Mouse (Mus musculus): ENCODE data around the gene Soat1.
"Not testable (repeated sequence)": the region's sequence is repeated elsewhere in the genome, so short reads cannot be mapped to it uniquely, and the experiment has no call there.

Gene Soat1

DNA sequence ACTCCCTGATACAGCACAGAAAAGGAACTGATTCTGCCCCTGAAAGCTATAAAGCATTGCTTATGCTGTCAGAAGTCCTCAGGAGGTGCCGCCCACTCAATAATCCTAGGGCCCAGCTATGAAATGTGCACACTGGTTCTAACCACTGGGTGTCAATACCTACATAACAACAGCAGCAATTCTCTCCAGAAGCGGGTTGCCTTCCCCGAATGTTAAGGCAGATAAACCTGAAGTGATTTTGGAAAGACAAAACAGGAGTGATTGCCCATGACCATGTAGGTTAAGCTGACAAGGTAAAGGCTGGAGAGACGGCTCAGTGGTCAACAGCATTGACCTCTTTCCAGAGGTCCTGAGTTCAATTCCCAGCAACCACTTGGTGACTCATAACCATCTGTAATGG is 48.4 kb downstream of the Soat1 start:
- DNase-seq (ENCODE audit: low read depth, low spot score), result peak; percentile 17

DNA sequence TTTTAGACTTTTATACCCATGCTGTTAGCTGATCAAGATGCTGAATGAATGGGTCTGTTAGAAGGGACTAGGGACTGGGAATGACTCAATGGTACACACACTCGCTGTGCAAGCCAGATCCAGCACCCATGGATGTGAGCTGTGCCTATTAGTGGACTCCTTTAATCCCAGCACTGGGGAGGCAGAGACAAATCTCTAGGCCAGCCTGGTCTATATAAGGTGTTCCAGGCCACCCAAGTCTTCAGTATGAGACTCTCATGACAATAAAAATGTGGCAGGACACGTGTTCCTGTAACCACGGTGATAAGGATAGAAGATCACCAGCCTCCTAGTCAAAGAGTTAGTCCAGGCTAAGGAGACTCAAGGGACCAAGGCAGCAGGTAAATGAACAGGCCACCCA is 50.1 kb downstream of the Soat1 start:
- no peak for DNase-seq (ENCODE audit: low read depth, low spot score)

DNA sequence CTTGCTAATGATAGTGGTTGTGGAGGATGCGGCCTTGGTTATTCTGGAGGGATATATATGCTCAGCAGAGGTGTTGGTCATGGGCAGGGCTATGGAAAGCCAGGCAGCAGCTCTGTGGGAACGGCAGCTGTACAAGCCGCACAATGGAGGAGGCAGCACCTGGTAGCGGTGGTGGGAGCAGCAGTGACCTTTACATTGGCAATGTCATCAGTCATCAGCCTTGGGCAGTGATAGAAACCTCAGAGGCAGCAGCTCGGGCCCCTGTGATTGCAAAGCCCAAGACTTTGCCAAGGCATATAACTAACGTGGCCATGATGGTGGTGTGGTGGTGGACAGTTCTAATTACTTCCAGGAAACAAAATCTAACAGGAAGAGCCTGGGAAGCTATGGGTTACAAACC is 50.6 kb downstream of the Soat1 start:
- DNase-seq (ENCODE audit: low read depth, low spot score), result no peak

DNA sequence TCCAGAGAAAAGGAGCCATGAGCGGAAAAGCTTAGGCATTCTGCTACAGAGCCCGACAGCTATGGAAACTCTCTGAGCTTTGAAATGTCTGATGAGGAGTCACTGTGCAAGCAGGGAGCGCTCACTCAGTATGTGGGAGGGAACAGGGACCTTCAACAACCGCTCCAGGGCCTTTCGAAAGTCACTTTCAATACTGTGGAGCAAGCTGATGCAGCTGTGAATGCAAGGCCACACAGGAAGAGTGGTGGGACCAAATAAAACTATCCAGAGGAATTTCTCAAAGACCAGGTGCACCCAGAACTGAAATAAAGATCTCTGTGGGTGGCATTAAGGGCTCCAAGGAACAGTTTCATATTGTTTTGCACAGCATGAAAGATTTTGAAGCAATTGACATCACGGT is 51.3 kb downstream of the Soat1 start:
- no peak for DNase-seq (ENCODE audit: low read depth, low spot score)

DNA sequence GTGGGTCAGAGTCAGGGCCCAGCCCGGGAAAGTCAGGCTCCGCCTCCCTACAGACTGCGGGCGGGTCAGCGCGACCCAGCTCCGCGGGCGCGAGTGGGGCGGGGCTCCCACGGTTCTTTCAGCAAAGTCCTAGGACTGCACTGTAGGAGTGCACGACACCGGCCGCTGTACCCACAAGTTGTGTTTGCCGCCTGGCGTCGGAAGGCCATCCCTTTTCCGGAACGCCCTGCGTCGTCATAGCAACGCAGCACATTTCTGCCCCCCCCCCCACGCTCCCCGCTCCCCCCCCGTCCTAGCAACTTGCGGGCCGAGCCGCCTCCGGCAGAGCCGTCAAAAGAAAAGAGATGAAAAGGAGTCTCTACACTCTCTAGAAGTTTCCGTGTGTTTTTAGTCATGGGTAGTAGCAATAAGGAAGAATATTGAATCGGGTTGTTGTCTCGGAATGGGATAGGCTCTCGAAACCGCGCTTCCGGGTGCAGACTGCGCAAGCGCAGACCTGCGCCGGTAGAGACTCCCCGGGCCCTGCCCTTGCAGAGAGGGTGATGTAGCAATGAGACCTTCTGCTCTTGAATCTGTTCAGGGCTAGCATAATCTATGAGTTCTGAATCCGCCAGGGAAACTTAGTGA is 53.3 kb downstream of the Soat1 start, which contains the start of gene Axdnd1:
Gene Axdnd1 (minus strand): TSS at position 489 of the 627 bp plus-strand sequence.
- DNase-seq (ENCODE audit: low read depth, low spot score), result peak; percentile 92

DNA sequence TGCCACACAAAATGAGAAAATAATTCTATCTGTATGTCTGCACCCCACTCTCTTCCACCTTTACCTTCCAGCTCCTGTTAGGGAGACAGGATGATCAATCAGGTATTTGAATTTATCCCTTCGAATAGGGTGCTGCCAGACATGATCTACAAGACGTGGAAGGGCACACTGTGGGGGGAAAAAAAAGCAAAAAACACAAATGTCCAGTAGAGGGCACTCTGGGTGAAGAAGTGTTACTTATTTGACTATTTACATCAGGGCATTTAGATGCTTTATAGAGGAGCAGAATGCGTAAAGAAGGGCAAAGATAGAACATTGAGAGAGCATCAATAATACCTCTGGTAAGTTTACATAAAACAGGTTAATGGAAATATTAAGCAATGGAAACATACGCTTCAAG is 56.0 kb downstream of the Soat1 start:
- peak; percentile 72 for DNase-seq (ENCODE audit: low read depth, low spot score)

DNA sequence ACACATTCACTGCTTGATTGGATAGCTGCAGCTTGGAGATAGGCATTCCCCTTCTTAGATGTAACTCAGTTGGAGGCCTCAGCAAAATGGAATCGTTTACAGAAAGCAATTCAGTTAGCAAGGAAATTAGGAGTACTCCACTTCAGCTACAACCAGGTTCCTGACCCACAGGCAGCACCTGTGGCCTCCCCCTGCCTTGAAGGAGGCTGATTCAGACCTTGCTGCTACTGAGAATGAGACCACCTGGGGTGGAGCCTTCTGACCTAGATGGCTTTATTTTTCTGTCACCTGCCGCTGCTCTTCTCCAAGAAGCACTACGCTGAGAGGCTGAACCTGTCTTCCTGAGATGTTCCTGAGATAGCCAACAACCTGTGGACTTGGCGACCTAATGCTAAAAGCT is 65.6 kb downstream of the Soat1 start:
- no peak for DNase-seq (ENCODE audit: low read depth, low spot score)

DNA sequence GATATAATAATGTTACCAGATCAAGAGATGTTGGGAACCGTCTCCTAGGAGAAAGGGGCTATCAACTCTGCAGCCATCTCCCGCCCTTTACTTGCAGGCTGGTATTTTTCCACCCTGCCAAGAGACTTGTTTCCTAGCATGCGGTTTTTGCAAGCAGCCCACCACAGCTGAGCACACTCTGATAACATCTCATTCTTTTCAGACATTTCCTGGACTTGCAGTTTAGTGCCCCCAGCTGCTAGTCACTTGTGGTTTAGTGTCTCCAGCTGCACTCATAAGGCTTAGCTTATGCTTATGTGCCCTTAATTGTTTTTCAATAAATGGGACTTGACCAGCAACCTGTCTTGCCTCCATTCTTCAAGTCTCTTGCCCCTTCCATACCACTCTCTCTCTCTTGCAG is 66.1 kb downstream of the Soat1 start:
- DNase-seq (ENCODE audit: low read depth, low spot score), result no peak

DNA sequence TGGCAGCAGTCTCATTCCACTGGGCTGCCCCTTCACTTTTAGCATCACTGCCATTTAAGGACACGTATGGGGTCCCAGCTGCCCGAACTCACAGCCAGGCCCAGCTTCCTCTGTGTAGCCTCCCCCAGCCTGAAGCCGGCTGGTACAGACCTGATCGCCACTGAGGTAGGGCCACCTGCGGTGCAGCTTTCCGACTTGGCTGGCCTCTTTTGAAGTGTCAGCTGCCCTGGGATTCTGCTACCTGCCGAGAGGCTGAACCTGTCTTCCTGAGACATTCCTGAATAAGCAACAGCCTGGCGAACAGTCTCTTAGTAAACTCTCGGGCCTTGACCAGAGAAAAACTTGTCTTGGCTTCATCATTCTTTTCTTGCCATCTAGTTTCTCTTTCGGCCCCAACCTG is 70.9 kb downstream of the Soat1 start:
- DNase-seq (ENCODE audit: low read depth, low spot score), result no peak

DNA sequence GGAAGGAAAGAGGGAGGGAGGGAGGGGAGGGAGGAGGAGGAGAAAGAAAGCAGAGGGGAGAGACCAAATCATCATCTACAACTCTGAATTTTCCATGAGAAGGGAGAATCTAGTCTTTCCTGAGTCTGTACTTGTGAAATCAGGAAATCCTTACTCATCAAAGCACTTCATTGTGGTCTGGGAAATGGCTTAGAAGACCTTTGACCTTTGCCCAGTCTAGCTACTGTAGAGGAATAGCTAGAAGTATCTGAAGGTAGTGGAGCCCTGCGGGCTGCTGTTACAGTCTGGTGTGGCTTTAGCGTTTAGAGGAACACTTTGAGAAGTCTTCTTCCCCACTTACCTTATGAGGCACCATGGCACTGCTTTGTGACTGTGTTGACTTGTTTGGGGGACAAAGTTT is 71.6 kb downstream of the Soat1 start:
- DNase-seq (ENCODE audit: low read depth, low spot score), result no peak

DNA sequence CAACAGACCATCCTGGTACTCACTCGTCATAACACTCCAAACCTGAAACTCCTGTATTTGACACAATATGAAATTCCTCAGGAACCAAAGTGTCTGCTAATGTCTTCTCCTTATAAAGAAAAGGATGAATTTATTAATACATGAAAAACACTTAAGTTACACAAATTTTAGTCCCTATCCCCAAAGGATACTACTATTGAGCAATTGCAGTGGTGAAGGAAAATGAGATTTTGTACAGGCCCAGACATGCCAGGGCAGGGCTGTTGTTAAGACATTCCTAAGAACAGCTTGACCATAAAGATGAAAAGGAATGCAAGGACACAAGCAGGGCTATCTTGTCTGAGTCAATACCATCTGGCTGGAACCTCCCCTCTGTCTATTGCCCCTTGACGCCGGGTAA is 74.0 kb downstream of the Soat1 start:
- DNase-seq (ENCODE audit: low read depth, low spot score), result not testable (repeated sequence)

DNA sequence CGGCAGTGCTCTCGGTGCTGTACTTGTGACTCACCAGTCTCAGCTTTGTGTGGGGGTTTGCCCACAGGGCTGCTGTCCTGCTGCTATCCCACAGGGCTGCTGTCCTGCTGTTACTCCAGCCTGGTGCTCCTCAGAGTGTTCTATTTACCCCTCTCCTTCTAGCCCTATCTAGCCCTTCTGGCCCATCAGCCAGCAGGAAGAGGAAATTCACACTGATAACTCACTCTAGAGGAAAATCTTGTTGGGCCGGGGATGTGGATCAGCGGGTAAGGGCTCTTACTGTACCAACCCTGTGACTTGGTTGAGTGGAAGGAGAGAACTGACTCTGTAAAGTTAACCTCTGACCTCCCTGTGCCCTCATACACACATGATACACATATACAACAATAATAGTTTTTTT is 81.0 kb downstream of the Soat1 start:
- DNase-seq (ENCODE audit: low read depth, low spot score), result no peak

DNA sequence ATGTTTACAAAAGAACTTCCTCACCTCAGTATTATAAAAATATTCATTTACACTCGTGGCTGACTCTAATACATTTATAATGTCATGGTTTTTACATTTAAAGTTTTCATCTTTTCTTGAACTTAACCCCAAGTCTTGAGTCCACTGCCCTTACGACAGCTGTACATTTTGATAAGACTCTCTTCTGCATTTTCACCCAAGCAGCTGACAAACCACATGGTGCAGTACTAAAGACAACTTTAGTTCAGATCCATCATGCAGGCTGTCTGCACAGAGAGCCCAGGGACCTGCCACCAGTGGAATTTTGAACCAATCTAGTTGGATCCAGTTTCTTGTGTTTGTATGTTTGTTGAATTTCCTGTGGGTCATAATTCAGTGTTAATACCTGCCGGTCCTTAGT is 87.3 kb downstream of the Soat1 start:
- DNase-seq (ENCODE audit: low read depth, low spot score), result no peak

DNA sequence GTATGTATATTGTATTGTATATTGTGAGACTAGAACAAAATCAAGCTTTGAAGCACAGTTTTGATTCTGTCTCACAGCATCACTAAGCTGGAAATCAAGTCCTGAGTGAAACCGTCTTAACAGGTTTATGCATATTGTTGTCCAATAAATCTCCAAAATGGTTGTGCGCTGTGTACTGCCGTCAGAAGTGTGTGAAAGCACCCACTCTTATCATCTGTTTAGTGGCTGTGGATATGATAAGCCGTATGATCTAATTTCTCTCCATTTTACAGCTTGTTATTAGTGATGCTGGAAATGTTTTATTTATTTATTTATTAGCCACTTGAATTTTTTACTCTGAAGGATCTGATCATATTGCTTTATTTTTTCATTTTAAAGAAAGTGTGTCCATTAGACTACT is 87.9 kb downstream of the Soat1 start:
- DNase-seq (ENCODE audit: low read depth, low spot score), result no peak

DNA sequence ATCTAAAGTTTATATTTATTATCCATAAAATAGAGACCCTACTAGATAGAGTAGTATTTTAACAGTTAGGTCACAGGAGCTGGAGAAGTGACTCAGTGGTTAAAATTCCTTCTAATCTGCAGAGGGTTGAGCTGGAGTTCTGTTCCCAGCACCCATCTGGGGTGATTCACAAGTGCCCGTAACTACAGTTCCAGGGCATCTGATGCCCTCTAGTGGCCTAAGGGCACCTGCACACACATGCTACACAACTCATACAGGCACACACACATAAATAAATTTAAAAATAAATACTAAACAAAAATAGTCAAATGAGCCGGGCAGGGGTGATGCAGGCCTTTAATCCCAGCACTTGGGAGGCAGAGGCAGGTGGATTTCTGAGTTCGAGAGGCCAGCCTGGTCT is 92.9 kb downstream of the Soat1 start:
- DNase-seq (ENCODE audit: low read depth, low spot score), result peak; percentile 7
